7 mouse cellular contexts compared by ENCODE assay signal in the genomic region with DNA sequence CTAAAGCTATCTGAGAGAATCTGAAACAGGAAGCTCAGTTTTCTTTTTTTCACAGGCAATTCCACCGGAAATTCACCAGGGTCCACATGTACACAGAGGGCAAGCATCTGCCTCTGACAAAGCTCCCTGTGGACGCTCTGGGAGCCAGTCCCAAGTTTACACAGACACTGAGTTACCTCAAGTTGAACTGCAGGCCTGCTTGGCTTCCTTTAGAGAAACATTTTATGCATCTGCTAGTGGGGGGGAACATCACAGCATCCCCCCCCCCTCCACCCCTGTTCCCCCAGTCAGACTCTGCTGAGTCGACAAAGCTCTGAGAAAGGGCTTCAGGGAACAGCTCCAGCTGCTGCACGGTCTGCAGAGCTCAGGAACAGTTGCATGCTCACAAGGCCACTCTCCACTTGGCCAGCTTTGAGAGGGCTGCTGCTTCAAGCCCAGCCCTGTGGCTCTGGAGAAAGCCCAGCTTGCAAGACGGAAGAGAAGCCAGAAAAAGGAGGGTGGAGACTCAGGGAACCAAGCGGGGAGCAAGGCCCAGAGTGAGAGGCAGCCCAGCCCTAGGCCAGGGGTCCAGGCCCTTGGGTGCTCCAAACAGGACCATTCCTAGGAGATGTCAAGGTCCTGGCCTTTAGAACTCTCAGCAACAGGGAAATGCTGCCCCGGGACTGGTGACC. TPM values are rescaled to one million over a fixed set of nuclear protein-coding genes. Genes with fewer than 3 reads are reported as not detected.
A peak's percentile ranks its signal among the peaks of the same experiment; 100 is the strongest.
DNase-seq lines count a peak whose midpoint lies in the region; ATAC-seq and TF ChIP-seq lines count a peak whose summit lies in the region.

No protein-coding gene starts in this region.

- peak overlapping the region; percentile 76 for H3K4me3 ChIP-seq in forebrain, embryonic 14.5 days (ENCODE audit: low read depth, low read length)
- H3K4me3 ChIP-seq in lung, postnatal 0 days (ENCODE audit: low read depth, low read length): peak overlapping the region; percentile 86

- DNase-seq in NIH3T3 (ENCODE audit: low read depth): peak; percentile 78
- peak; percentile 77 for DNase-seq in brain, adult 2 months (ENCODE audit: low read depth, low spot score)
- DNase-seq in forebrain, embryonic 14.5 days (ENCODE audit: low spot score): peak; percentile 27
- DNase-seq in heart, postnatal 25 days (ENCODE audit: low spot score): peak; percentile 63
- DNase-seq in kidney, postnatal 25 days: peak; percentile 50 to 78
- DNase-seq in lung, postnatal 0 days (ENCODE audit: low spot score): peak; percentile 92
- peak; percentile 27 for DNase-seq in retina, embryonic 14.5 days (ENCODE audit: low spot score)

- H3K4me2 ChIP-seq in forebrain, embryonic 14.5 days (ENCODE audit: low read length): peak overlapping the region; percentile 63
- H3K4me2 ChIP-seq in lung, postnatal 0 days (replicated peaks; ENCODE audit: low read depth, low read length): peak overlapping the region; percentile 87

- peaks cover 10% of the 10 kb centered on the region; the same call in 1 of the 2 replicates for H3K4me1 ChIP-seq in forebrain, embryonic 14.5 days (ENCODE audit: control insufficient read depth, insufficient read depth, low read length)
- peaks cover 21% of the 10 kb centered on the region for H3K4me1 ChIP-seq in lung, postnatal 0 days (ENCODE audit: insufficient read depth, low read depth, low read length)

- WGBS in forebrain, embryonic 14.5 days: 46% methylated on average over 7 of the region's 7 CpGs
- WGBS in lung, postnatal 0 days: 4% methylated on average over 7 of the region's 7 CpGs

- H3K36me3 ChIP-seq in forebrain, embryonic 14.5 days (ENCODE audit: control insufficient read depth, insufficient read depth, low read length): no peaks in the 10 kb centered on the region
- no peaks in the 10 kb centered on the region for H3K36me3 ChIP-seq in lung, postnatal 0 days (ENCODE audit: insufficient read depth, low read length)

- H3K9ac ChIP-seq in forebrain, embryonic 14.5 days (ENCODE audit: low read length): peak overlapping the region; percentile 87
- H3K9ac ChIP-seq in lung, postnatal 0 days (replicated peaks; ENCODE audit: low read depth): no peak overlapping the region

- H3K27ac ChIP-seq in forebrain, embryonic 14.5 days (ENCODE audit: low read depth, low read length): 0 out of 2 replicates have a peak overlapping the region, but pooled peaks have one; percentile 18
- H3K27ac ChIP-seq in lung, postnatal 0 days (ENCODE audit: low read length): peak overlapping the region; percentile 85

- no peaks in the 10 kb centered on the region for H3K9me3 ChIP-seq in forebrain, embryonic 14.5 days (replicated peaks; ENCODE audit: control insufficient read depth, low read length)
- H3K9me3 ChIP-seq in lung, postnatal 0 days (ENCODE audit: low read length): no peaks in the 10 kb centered on the region

- no peak for TF ChIP-seq CTCF in lung, postnatal 0 days (IDR thresholded peaks at IDR 0.05)

- ATAC-seq in forebrain, embryonic 14.5 days: 0 out of 2 replicates have a peak, but pooled peaks have one; percentile 0
- ATAC-seq in lung, postnatal 0 days: peak; percentile 77

- intact Hi-C loops in heart, postnatal 25 days (cut with DNase I): no loop called here

- no peak for TF ChIP-seq EP300 in lung, postnatal 0 days (IDR thresholded peaks at IDR 0.05)

- H3K27me3 ChIP-seq in forebrain, embryonic 14.5 days (replicated peaks; ENCODE audit: control insufficient read depth, insufficient read depth, low read length): no peaks in the 10 kb centered on the region
- H3K27me3 ChIP-seq in lung, postnatal 0 days (replicated peaks; ENCODE audit: insufficient read depth, low read length): no peaks in the 10 kb centered on the region

RNA-seq across cellular contexts. Expression of gene Tbc1d2b, which starts 1.5 kb away (rescaled TPM):
- polyA plus RNA-seq in forebrain, embryonic 14.5 days (2014; fragmentation: Nextera tagmentation; extraction: Ambion mirVana): 4.3 and 6.5 TPM in 2 replicates
- 10 to 100 TPM; 10.4 to 13.5 TPM for total RNA-seq in heart, postnatal 25 days (2021)
- polyA plus RNA-seq in lung, postnatal 0 days (2015; fragmentation: Nextera tagmentation; extraction: Ambion mirVana): 9.5 and 11.0 TPM in 2 replicates

Comparison
In these comparisons a context has a peak if more than half of its experiments do, and no peak if none do; other contexts are left out.
1. Peak in every context shown above with its lines: DNase-seq, ATAC-seq, H3K4me3 ChIP-seq and H3K27ac ChIP-seq.
2. DNase-seq: peak in every context shown above with its lines; median percentile 92 in lung, postnatal 0 days; 78 in NIH3T3; 77 in brain, adult 2 months; 64 in kidney, postnatal 25 days; 63 in heart, postnatal 25 days; 27 in forebrain, embryonic 14.5 days; 27 in retina, embryonic 14.5 days.